ENCODE assay signal across 8 mouse cellular contexts in the genomic region with DNA sequence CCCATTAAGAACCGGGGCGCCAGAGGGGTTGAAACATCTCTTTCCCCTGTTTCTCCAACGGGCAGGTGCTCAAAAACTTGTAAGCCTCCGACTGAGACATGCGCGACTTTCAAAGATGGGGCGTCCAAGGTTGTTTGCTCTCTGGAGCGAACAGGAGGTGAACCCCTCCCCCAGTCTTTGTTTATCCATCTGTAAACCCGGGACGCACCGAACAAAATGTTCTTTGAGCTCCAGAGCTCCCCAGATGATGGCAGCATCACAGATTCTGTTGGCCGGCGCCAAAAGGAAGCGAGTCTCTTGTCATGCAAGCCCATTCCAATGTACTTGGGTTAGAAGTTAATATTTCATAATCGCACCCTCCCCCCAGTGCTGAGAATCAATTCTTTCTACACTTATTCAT. TPM values are rescaled to one million over a fixed set of nuclear protein-coding genes. Genes with fewer than 3 reads are reported as not detected.
DNase-seq lines count a peak whose midpoint lies in the region; ATAC-seq and TF ChIP-seq lines count a peak whose summit lies in the region.

No protein-coding gene starts in this region.

- H3K27me3 ChIP-seq in heart, embryonic 14.5 days (ENCODE audit: control insufficient read depth, insufficient read depth, low read length) = peaks cover 58% of the 10 kb centered on the region
- H3K27me3 ChIP-seq in midbrain, embryonic 11.5 days (ENCODE audit: control insufficient read depth, insufficient read depth, low read length) = peaks cover 32% of the 10 kb centered on the region

- no peaks in the 10 kb centered on the region for H3K9me3 ChIP-seq in heart, embryonic 14.5 days (ENCODE audit: control insufficient read depth, low read length)
- no peaks in the 10 kb centered on the region for H3K9me3 ChIP-seq in midbrain, embryonic 11.5 days (ENCODE audit: control insufficient read depth, low read length)

- H3K4me1 ChIP-seq in lung, adult 2 months (ENCODE audit: control insufficient read depth, insufficient read depth, low read length) = no peaks in the 10 kb centered on the region; the same call in 1 of the 2 replicates
- H3K4me1 ChIP-seq in heart, embryonic 14.5 days (ENCODE audit: control insufficient read depth in 2 of 2, insufficient read depth in 2 of 2, low read length in 2 of 2) = peaks cover 4 to 8% of the 10 kb centered on the region in 2 experiments; a peak in 3 of 4 replicates
- peaks cover 9% of the 10 kb centered on the region for H3K4me1 ChIP-seq in midbrain, embryonic 11.5 days (ENCODE audit: control insufficient read depth, insufficient read depth, low read length)

- WGBS in lung, adult 2 months = 11% methylated on average over 15 of the region's 15 CpGs
- 16% methylated on average over 15 of the region's 15 CpGs for WGBS in heart, embryonic 14.5 days
- WGBS in midbrain, embryonic 11.5 days = 15% methylated on average over 15 of the region's 15 CpGs

- peak; percentile 41 to 63 for DNase-seq in lung, adult 18-20 months
- no peak for DNase-seq in lung, adult 2 months
- DNase-seq in kidney, postnatal 25 days = peak; percentile 56 to 90
- DNase-seq in midbrain, embryonic 11.5 days (ENCODE audit: low spot score, missing footprints) = no peak
- DNase-seq in B cell, adult 2 months = no peak
- DNase-seq in retina, postnatal 1 day = no peak

- H3K27ac ChIP-seq in heart, embryonic 14.5 days (replicated peaks in 1 of 2; ENCODE audit: control insufficient read depth in 1 of 2, insufficient read depth in 1 of 2, low read depth in 2 of 2, low read length in 2 of 2) = no peak overlapping the region
- no peak overlapping the region for H3K27ac ChIP-seq in midbrain, embryonic 11.5 days (ENCODE audit: low read depth, low read length)

- ATAC-seq in heart, embryonic 14.5 days (ENCODE audit: insufficient number of reproducible peaks, insufficient read depth, low FRiP score, low read depth) = no peak
- no peak for ATAC-seq in midbrain, embryonic 11.5 days (ENCODE audit: low FRiP score)
- no peak for ATAC-seq in granulocyte monocyte progenitor cell, adult 5-6 weeks (replicated peaks; ENCODE audit: poor library complexity, severe bottlenecking)

- H3K9ac ChIP-seq in heart, embryonic 14.5 days (ENCODE audit: low read length) = no peak overlapping the region
- no peak overlapping the region for H3K9ac ChIP-seq in midbrain, embryonic 11.5 days (ENCODE audit: low read length)

- H3K4me2 ChIP-seq in heart, embryonic 14.5 days (ENCODE audit: low read length) = peak overlapping the region; percentile 66; the same call in 1 of the 2 replicates
- peak overlapping the region; percentile 82 for H3K4me2 ChIP-seq in midbrain, embryonic 11.5 days

- no peak for TF ChIP-seq CTCF in lung, adult 2 months (IDR thresholded peaks at IDR 0.05; ENCODE audit: insufficient read depth, low read length)

- TF ChIP-seq POLR2A in lung, adult 2 months (IDR thresholded peaks at IDR 0.05; ENCODE audit: borderline replicate concordance, extremely low read depth, low read depth, low read length) = no peak

- H3K36me3 ChIP-seq in heart, embryonic 14.5 days (ENCODE audit: control insufficient read depth, insufficient read depth, low read length) = no peaks in the 10 kb centered on the region
- no peaks in the 10 kb centered on the region for H3K36me3 ChIP-seq in midbrain, embryonic 11.5 days (ENCODE audit: control insufficient read depth, insufficient read depth, low read length)

- H3K4me3 ChIP-seq in lung, adult 2 months (replicated peaks; ENCODE audit: extremely low read depth, low read depth, low read length) = no peak overlapping the region
- peak overlapping the region; percentile 50 to 52; a peak in 2 of 4 replicates for H3K4me3 ChIP-seq in heart, embryonic 14.5 days (ENCODE audit: control insufficient read depth in 1 of 2, insufficient read depth in 1 of 2, low read depth in 1 of 2, low read length in 2 of 2)
- peak overlapping the region; percentile 47; the same call in 1 of the 2 replicates for H3K4me3 ChIP-seq in midbrain, embryonic 11.5 days (ENCODE audit: low read depth, low read length)

RNA-seq across cellular contexts. Expression of a gene that starts 6.6 kb away (rescaled TPM):
- polyA plus RNA-seq in lung, adult 2 months (2012; rRNA removed) = 84.2 and 87.0 TPM in 2 replicates
- polyA plus RNA-seq in heart, embryonic 14.5 days (2014; fragmentation: Nextera tagmentation; extraction: Ambion mirVana) = 6.7 and 9.4 TPM in 2 replicates
- polyA plus RNA-seq in midbrain, embryonic 11.5 days (2014; fragmentation: Nextera tagmentation; extraction: Ambion mirVana) = 9.1 and 10.1 TPM in 2 replicates
- total RNA-seq in granulocyte monocyte progenitor cell, adult 5-6 weeks (2014; fragmentation: Nextera tagmentation) = 74.8 and 78.5 TPM in 2 replicates
- 12.4 and 12.5 TPM in 2 replicates for total RNA-seq in granulocyte monocyte progenitor cell, adult 5-6 weeks (2017)

RNA-seq across cellular contexts. Expression of a gene that starts 10.0 kb away (rescaled TPM):
- 0.86 and 1.5 TPM in 2 replicates for polyA plus RNA-seq in lung, adult 2 months (2012; rRNA removed)
- polyA plus RNA-seq in heart, embryonic 14.5 days (2014; fragmentation: Nextera tagmentation; extraction: Ambion mirVana) = 0.09 TPM in 1 of 2 replicates, not detected in the other
- 0.38 TPM in 1 of 2 replicates, not detected in the other for polyA plus RNA-seq in midbrain, embryonic 11.5 days (2014; fragmentation: Nextera tagmentation; extraction: Ambion mirVana)
- total RNA-seq in granulocyte monocyte progenitor cell, adult 5-6 weeks (2014; fragmentation: Nextera tagmentation) = 0.24 and 0.62 TPM in 2 replicates
- 0.52 and 1.4 TPM in 2 replicates for total RNA-seq in granulocyte monocyte progenitor cell, adult 5-6 weeks (2017)

RNA-seq across cellular contexts. Expression of a gene that starts 21.8 kb away (rescaled TPM):
- 112 and 119 TPM in 2 replicates for polyA plus RNA-seq in lung, adult 2 months (2012; rRNA removed)
- polyA plus RNA-seq in heart, embryonic 14.5 days (2014; fragmentation: Nextera tagmentation; extraction: Ambion mirVana) = 23.1 and 26.7 TPM in 2 replicates
- 25.4 and 30.2 TPM in 2 replicates for polyA plus RNA-seq in midbrain, embryonic 11.5 days (2014; fragmentation: Nextera tagmentation; extraction: Ambion mirVana)
- total RNA-seq in granulocyte monocyte progenitor cell, adult 5-6 weeks (2014; fragmentation: Nextera tagmentation) = 6.6 and 14.0 TPM in 2 replicates
- total RNA-seq in granulocyte monocyte progenitor cell, adult 5-6 weeks (2017) = 12.1 and 16.6 TPM in 2 replicates

RNA-seq across cellular contexts. Expression of a gene that starts 37.5 kb away (rescaled TPM):
- polyA plus RNA-seq in lung, adult 2 months (2012; rRNA removed) = 61.6 and 80.0 TPM in 2 replicates
- polyA plus RNA-seq in heart, embryonic 14.5 days (2014; fragmentation: Nextera tagmentation; extraction: Ambion mirVana) = 44.0 and 47.4 TPM in 2 replicates
- polyA plus RNA-seq in midbrain, embryonic 11.5 days (2014; fragmentation: Nextera tagmentation; extraction: Ambion mirVana) = 28.3 and 29.6 TPM in 2 replicates
- 28.6 and 41.1 TPM in 2 replicates for total RNA-seq in granulocyte monocyte progenitor cell, adult 5-6 weeks (2014; fragmentation: Nextera tagmentation)
- 9.0 and 9.3 TPM in 2 replicates for total RNA-seq in granulocyte monocyte progenitor cell, adult 5-6 weeks (2017)

RNA-seq across cellular contexts. Expression of a gene that starts 41.2 kb away (rescaled TPM):
- 50.3 and 78.3 TPM in 2 replicates for polyA plus RNA-seq in lung, adult 2 months (2012; rRNA removed)
- 2.5 and 2.8 TPM in 2 replicates for polyA plus RNA-seq in heart, embryonic 14.5 days (2014; fragmentation: Nextera tagmentation; extraction: Ambion mirVana)
- 7.1 and 8.0 TPM in 2 replicates for polyA plus RNA-seq in midbrain, embryonic 11.5 days (2014; fragmentation: Nextera tagmentation; extraction: Ambion mirVana)
- total RNA-seq in granulocyte monocyte progenitor cell, adult 5-6 weeks (2014; fragmentation: Nextera tagmentation) = 5.0 and 16.1 TPM in 2 replicates
- 4.7 and 8.7 TPM in 2 replicates for total RNA-seq in granulocyte monocyte progenitor cell, adult 5-6 weeks (2017)

Comparison
In these comparisons a context has a peak if more than half of its experiments do, and no peak if none do; other contexts are left out.
1. DNase-seq: peak in lung, adult 18-20 months (2 of 2) and kidney, postnatal 25 days (2 of 2); none in lung, adult 2 months (single experiment), midbrain, embryonic 11.5 days (single experiment), B cell, adult 2 months (0 of 2) and retina, postnatal 1 day (single experiment).